Comparison of ENCODE assay signal across 16 mouse cellular contexts in genomic region chr6:147096934-147097333, GRCm38 (mm10). TPM values are rescaled to one million over a fixed set of nuclear protein-coding genes. Genes with fewer than 3 reads are reported as not detected.
"Had no signal": no experiment of that assay in that cellular context is flagged by ENCODE, and none has a peak within 500 bp of the region (broad histone marks: within the 10 kb centered on the region; RNA-seq: fewer than 3 reads in every experiment).

No protein-coding gene starts in this region.

- H3K4me2 ChIP-seq: limb, embryonic 12.5 days; limb, embryonic 15.5 days; liver, embryonic 11.5 days; liver, embryonic 15.5 days; midbrain, embryonic 11.5 days; stomach, embryonic 15.5 days had no signal

- H3K36me3 ChIP-seq: stomach, embryonic 15.5 days had no signal

- H3K4me3 ChIP-seq: limb, embryonic 12.5 days; limb, embryonic 15.5 days; liver, embryonic 15.5 days; stomach, embryonic 15.5 days had no signal

- H3K27me3 ChIP-seq: limb, embryonic 12.5 days; limb, embryonic 15.5 days; liver, embryonic 15.5 days; stomach, embryonic 15.5 days had no signal

- H3K27ac ChIP-seq: limb, embryonic 12.5 days; limb, embryonic 15.5 days; liver, embryonic 15.5 days; stomach, embryonic 15.5 days had no signal

- H3K9me3 ChIP-seq: limb, embryonic 12.5 days; limb, embryonic 15.5 days; liver, embryonic 15.5 days; stomach, embryonic 15.5 days had no signal

- H3K9ac ChIP-seq: limb, embryonic 12.5 days; limb, embryonic 15.5 days; liver, embryonic 15.5 days; stomach, embryonic 15.5 days had no signal

- DNase-seq: kidney, adult 8-10 months; kidney, postnatal 14 days; kidney, postnatal 4 days; left cerebral cortex, postnatal 4 days; lung, adult 2 months; lung, postnatal 14 days; lung, postnatal 4 days; midbrain, embryonic 14.5 days had no signal

RNA-seq across cellular contexts. Expression of gene Mansc4, which starts 10.1 kb away (rescaled TPM):
- total RNA-seq: megakaryocyte progenitor cell, adult 5-6 weeks; megakaryocyte-erythroid progenitor cell, adult 5-6 weeks had no signal
